Mouse (Mus musculus) spleen, adult 2 months (tissue): ENCODE results near the gene Erbb4. TPM values are rescaled to one million over a fixed set of nuclear protein-coding genes. Genes with fewer than 3 reads are reported as not detected.

Source experiments
- DNase-seq, 2 experiments: peaks; one replicate each; pipeline versions ENCODE4 v3.0.0 to v3.0.0-alpha.2; 2012 to 2021; ENCODE audit warnings: low spot score in 2 of 2, low read depth in 1 of 2
- H3K27ac ChIP-seq: fragments of 200-500 bp; 2 replicates; pipeline ENCODE4 v1.5.1; 2012; ENCODE audit warnings: low read length, inconsistent platforms; ENCODE audit not compliant: insufficient read depth
- H3K27me3 ChIP-seq: fragments of 200-500 bp; 2 replicates; pipeline ENCODE4 v1.6.1; 2012; ENCODE audit warnings: mild to moderate bottlenecking, moderate library complexity, low read length, inconsistent platforms; ENCODE audit not compliant: control insufficient read depth, insufficient read depth
- H3K36me3 ChIP-seq: fragments of 200-500 bp; 2 replicates; pipeline ENCODE4 v1.6.1; 2012; ENCODE audit warnings: mild to moderate bottlenecking, low read length, inconsistent platforms; ENCODE audit not compliant: control insufficient read depth, insufficient read depth
- H3K4me1 ChIP-seq: fragments of 200-500 bp; 2 replicates; pipeline ENCODE4 v1.6.1; 2011; ENCODE audit warnings: inconsistent platforms; ENCODE audit not compliant: control insufficient read depth, insufficient read depth, insufficient read length
- H3K4me3 ChIP-seq: fragments of 200-500 bp; 2 replicates; pipeline ENCODE4 v1.5.1; 2011; ENCODE audit warnings: mild to moderate bottlenecking, inconsistent platforms; ENCODE audit not compliant: insufficient read depth, insufficient read length; ENCODE audit errors: extremely low read depth
- CTCF ChIP-seq: fragments of 200-500 bp; IDR thresholded peaks from 2 replicates; pipeline ENCODE4 v1.5.1; 2011; ENCODE audit warnings: mild to moderate bottlenecking, inconsistent platforms; ENCODE audit not compliant: insufficient read depth, insufficient read length, insufficient replicate concordance; ENCODE audit errors: extremely low read depth
- POLR2A ChIP-seq: fragments of 200-500 bp; IDR thresholded peaks from 2 replicates; pipeline ENCODE4 v1.6.1; 2011; ENCODE audit warnings: low read depth, low read length, inconsistent platforms
- WGBS: fragments of 180-500 bp; shearing (Covaris S2); methylation state at CpG from one replicate; pipeline ENCODE4 v1.1.7; 2018; 5-methylcytosine and 5-hydroxymethylcytosine counted together
- polyA plus RNA-seq: library from polyadenylated mRNA; depleted of rRNA; stranded (reverse); fragments of >200 nt; gene quantifications from 2 replicates; pipeline ENCODE4 v1.2.3, GENCODE M21; 2012; rRNA removed

Gene Erbb4
- polyA plus RNA-seq, result not detected in 2 replicates

DNA sequence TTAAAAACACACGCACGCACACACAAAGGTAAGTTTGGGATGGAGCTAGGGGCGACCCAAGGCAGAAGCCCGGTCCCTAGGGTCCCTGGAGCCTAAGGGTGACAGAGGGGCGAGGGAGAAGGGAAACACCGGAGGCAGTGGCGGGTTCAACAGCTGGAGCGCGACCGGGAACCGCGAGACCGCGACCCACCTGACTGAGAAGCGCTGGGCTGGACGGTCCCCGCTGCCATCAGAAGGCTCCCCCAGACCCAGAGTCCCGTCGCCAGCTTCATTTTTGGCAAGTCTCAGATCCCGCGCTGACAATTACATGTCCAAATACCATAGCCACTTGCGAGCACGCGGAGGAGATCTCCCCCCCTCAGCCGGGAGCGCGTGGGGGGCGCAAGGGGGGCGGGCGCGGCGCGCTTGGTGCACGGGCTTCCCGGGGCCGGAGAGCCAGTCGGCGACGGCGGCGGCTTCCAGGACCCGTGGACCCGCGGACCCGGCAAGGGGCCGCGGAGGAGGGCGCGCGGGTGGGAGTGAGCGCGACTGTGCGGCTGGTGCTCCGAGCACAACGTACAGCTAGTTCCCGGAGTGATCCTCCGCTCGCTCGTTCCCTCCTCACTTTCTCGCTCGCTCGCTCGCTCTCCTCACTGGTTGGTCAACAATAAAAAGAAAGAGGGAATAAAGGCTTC, at the start of gene Erbb4:
Gene Erbb4 (minus strand): TSS at position 575 of the 674 bp plus-strand sequence.
- no peaks in the 10 kb centered on the region for H3K4me1 ChIP-seq
- DNase-seq, result no peak
- H3K4me3 ChIP-seq, result no peak within 1 kb of the TSS
- TF ChIP-seq POLR2A, result no peak
- no peak for TF ChIP-seq CTCF
- H3K27me3 ChIP-seq, result peaks cover 14% of the 10 kb centered on the region
- no peak within 1 kb of the TSS for H3K27ac ChIP-seq
- H3K36me3 ChIP-seq, result no peaks in the 10 kb centered on the region
- 3% methylated on average over 62 of the region's 63 CpGs for WGBS

DNA sequence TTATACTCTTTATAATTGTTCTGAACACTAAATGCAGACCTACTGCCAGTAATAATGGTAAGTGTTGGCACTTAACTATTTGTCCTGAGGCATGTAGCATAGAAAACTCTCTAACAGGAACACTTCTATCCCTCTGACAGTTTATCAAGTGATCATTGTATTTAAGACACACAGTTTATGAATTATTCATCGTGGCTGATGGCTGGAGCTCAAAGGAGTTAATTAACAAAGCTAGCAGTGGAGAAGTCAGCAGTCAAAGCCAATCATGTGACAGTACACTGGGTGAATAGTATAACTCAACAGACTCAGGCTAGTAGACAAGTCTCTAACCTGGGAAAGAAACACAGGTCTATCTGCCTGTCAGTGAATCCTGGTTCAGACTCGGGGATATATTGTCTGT, 49.5 kb upstream of the Erbb4 start:
- Histone ChIP-seq H3K4me1 (no peaks in the 10 kb centered on the region), H3K36me3 (no peaks in the 10 kb centered on the region), H3K27me3 (no peaks in the 10 kb centered on the region), H3K4me3 (no peak overlapping the region), H3K27ac (no peak overlapping the region)
- no peak for DNase-seq
- WGBS, result 73% methylated on average over 2 of the region's 2 CpGs
- TF ChIP-seq POLR2A (no peak), CTCF (no peak)

DNA sequence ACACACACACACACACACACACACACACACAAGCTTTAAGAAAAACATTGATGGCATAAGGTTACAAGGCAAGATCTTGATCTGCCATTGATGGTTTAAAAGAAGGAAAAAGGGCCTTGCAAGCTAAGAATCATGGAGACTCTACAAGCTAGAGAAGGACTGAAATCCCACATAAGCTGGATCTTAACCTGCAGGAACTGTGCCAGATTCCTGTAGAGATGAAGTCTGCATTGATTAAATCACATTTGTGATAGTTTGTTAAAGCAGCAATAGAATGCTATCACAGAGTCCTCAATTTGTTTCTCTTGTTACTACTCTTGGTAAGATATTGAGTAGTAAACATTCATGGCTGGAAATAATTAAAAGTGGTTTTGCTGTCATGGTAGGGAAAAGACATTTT, 33.5 kb upstream of the Erbb4 start:
- H3K4me1 ChIP-seq, result no peaks in the 10 kb centered on the region
- no peak overlapping the region for H3K4me3 ChIP-seq
- no peak overlapping the region for H3K27ac ChIP-seq
- no peaks in the 10 kb centered on the region for H3K36me3 ChIP-seq
- no peak for DNase-seq
- no peaks in the 10 kb centered on the region for H3K27me3 ChIP-seq
- TF ChIP-seq CTCF (no peak), POLR2A (no peak)

DNA sequence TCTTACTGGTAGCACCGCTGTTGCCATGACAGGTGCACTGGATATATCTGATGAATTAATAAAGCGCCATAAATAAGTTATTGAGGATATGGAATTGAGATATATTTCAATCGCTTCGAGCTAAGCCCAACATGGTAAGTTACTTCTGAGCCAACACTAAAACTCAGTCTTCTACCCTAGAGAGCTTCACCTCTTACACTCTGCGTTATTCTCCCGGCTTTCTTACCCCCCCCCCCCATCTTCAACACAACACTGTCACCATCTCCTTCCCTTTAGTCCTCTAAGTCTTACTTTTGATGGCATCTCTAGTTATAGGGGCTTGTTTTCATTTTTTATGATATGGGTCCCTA, 31.6 kb upstream of the Erbb4 start:
- Histone ChIP-seq H3K27ac (no peak overlapping the region), H3K36me3 (no peaks in the 10 kb centered on the region), H3K4me3 (no peak overlapping the region), H3K27me3 (no peaks in the 10 kb centered on the region), H3K4me1 (no peaks in the 10 kb centered on the region)
- 63% methylated on average over 6 of the region's 6 CpGs for WGBS
- no peak for TF ChIP-seq POLR2A
- no peak for TF ChIP-seq CTCF
- no peak for DNase-seq

DNA sequence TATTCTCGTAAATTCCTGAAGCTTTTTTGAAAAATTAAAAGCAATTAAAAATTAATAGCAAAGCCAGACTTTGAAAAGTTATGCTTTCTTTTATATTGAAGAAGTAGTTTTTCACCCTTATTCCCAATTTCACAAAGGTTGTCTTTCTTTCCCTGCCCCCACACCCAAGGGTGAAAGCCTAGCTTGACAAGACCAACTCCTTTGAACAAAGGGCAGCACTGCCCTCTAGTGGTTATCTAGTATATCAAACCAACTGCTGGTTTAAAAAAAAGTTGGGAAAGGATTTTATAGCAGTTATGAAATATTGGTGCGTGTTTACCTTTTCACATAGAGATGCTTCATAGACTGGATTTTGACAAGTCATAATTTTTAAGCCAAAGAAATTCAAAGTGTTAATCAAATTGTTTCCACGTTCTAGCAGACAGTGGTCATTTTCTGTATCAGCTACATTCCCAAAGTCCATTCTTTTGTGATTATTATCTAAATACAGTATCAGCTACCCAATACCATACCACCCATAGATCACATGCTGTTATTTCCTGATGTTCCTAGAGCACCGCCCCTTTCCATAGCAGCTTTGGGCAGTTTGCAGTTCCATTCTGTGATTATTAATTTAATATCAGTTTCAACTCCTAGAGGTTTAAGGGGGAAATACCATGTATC, 31.1 kb upstream of the Erbb4 start:
- WGBS, result 37% methylated on average over 4 of the region's 4 CpGs
- Histone ChIP-seq H3K4me3 (no peak overlapping the region), H3K36me3 (no peaks in the 10 kb centered on the region), H3K27ac (no peak overlapping the region), H3K27me3 (no peaks in the 10 kb centered on the region), H3K4me1 (no peaks in the 10 kb centered on the region)
- DNase-seq, result no peak
- TF ChIP-seq POLR2A (no peak), CTCF (no peak)

DNA sequence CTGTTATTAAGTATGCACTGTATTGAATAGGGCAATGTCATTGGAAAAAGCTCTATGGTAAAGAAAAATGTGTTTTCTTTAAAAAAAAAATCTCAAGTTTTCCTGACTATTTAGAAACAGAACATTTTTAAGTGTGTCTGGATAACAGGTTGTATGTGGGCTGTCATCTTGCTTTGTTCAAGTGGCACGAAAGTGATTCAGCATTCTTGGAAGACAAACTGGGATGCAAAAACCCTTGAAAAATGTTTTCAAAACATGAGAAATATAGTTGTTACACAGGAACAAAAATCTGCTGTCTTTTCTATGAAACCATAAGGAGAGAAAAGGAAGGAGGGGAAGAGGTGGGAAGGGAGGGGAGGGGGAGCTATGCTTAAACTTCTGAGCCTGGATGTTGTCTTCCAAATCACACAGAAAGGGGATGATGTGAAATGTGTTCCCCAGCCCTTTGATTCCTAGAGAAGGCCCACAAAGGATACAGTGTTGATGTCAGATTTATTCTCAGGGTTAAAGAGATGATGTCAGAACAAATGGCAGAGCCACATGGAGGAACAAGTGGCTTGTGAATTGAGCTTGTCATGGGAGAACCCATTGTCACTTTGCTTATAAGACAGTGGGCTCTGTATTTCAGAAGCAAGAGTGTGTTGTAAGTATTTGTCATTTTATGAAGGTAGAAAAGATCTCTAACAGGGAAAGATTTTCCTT, 16.4 kb upstream of the Erbb4 start:
- no peaks in the 10 kb centered on the region for H3K4me1 ChIP-seq
- no peak overlapping the region for H3K27ac ChIP-seq
- no peak overlapping the region for H3K4me3 ChIP-seq
- no peaks in the 10 kb centered on the region for H3K36me3 ChIP-seq
- 85% methylated on average over 1 of the region's 1 CpGs for WGBS
- H3K27me3 ChIP-seq, result no peaks in the 10 kb centered on the region
- TF ChIP-seq CTCF (no peak), POLR2A (no peak)
- DNase-seq, result no peak
